Mouse (Mus musculus) cerebellum, adult 9-10 months (tissue): ENCODE results near the gene Cfap46.
"Not testable (repeated sequence)": the region's sequence is repeated elsewhere in the genome, so short reads cannot be mapped to it uniquely, and the experiment has no call there.

Experiments used
- DNase-seq: peaks from one replicate; pipeline ENCODE4 v3.0.0; 2022

The Cfap46 gene

GRCm38 (mm10) chr7:139659901-139660300 is 23.7 kb downstream of the Cfap46 start:
- not testable (repeated sequence) for DNase-seq

GRCm38 (mm10) chr7:139649698-139650097 is 33.9 kb downstream of the Cfap46 start:
- no peak for DNase-seq

- DNase-seq, result peak; percentile 91
Observed at GRCm38 (mm10) chr7:139648107-139648824, 35.4 kb downstream of the Cfap46 start.

- DNase-seq, result no peak
Observed at GRCm38 (mm10) chr7:139633393-139633792, 50.2 kb downstream of the Cfap46 start.

- DNase-seq, result no peak
Observed at GRCm38 (mm10) chr7:139625156-139625555, 58.5 kb downstream of the Cfap46 start.

- DNase-seq, result no peak
Observed at GRCm38 (mm10) chr7:139622568-139622967, 61.0 kb downstream of the Cfap46 start.

- DNase-seq, result peak; percentile 81
Observed at GRCm38 (mm10) chr7:139615767-139616766, 67.5 kb downstream of the Cfap46 start.

GRCm38 (mm10) chr7:139610328-139610727 is 73.3 kb downstream of the Cfap46 start:
- DNase-seq, result no peak

- no peak for DNase-seq
Observed at GRCm38 (mm10) chr7:139595862-139596261, 87.8 kb downstream of the Cfap46 start.

GRCm38 (mm10) chr7:139595311-139595710 is 88.3 kb downstream of the Cfap46 start:
- DNase-seq, result no peak

GRCm38 (mm10) chr7:139591311-139591710 is 92.3 kb downstream of the Cfap46 start:
- DNase-seq, result no peak

GRCm38 (mm10) chr7:139590302-139590701 is 93.3 kb downstream of the Cfap46 start:
- DNase-seq, result peak; percentile 39

GRCm38 (mm10) chr7:139587919-139588318 is 95.7 kb downstream of the Cfap46 start:
- no peak for DNase-seq

GRCm38 (mm10) chr7:139585183-139585821 is 98.3 kb downstream of the Cfap46 start:
- DNase-seq, result no peak

- no peak for DNase-seq
Observed at GRCm38 (mm10) chr7:139584221-139585175, 99.1 kb downstream of the Cfap46 start.

GRCm38 (mm10) chr7:139583094-139583737 is 100.4 kb downstream of the Cfap46 start:
- no peak for DNase-seq

- no peak for DNase-seq
Observed at GRCm38 (mm10) chr7:139582595-139582994, 101.0 kb downstream of the Cfap46 start, which contains the start of gene Nkx6-2. Gene Nkx6-2, minus strand, starts transcription at chr7:139582797.

- no peak for DNase-seq
Observed at GRCm38 (mm10) chr7:139581801-139582571, 101.6 kb downstream of the Cfap46 start.

- DNase-seq, result no peak
Observed at GRCm38 (mm10) chr7:139580851-139581775, 102.5 kb downstream of the Cfap46 start.
